Mouse (Mus musculus) spleen, adult 2 months (tissue): ENCODE data around the gene Maml2.

Experiments
- CTCF ChIP-seq: fragments of 200-500 bp; IDR thresholded peaks from 2 replicates; pipeline ENCODE4 v1.5.1; 2011; ENCODE audit warnings: mild to moderate bottlenecking, inconsistent platforms; ENCODE audit not compliant: insufficient read depth, insufficient read length, insufficient replicate concordance; ENCODE audit errors: extremely low read depth
- POLR2A ChIP-seq: fragments of 200-500 bp; IDR thresholded peaks from 2 replicates; pipeline ENCODE4 v1.6.1; 2011; ENCODE audit warnings: low read depth, low read length, inconsistent platforms

- TF ChIP-seq CTCF (no peak), POLR2A (no peak)
These were observed 302.0 kb downstream of the Maml2 start for GRCm38 (mm10) chr9:13599800-13600199.
